Mouse (Mus musculus) kidney, embryonic 16.5 days (tissue): ENCODE measurements around the gene Cgas. TPM values are rescaled to one million over a fixed set of nuclear protein-coding genes. Genes with fewer than 3 reads are reported as not detected.
"Not testable (repeated sequence)": the region's sequence is repeated elsewhere in the genome, so short reads cannot be mapped to it uniquely, and the experiment has no call there.

Source experiments
- ATAC-seq: fragments of 200-750 bp; cut with Nextera tagmentation; 2 replicates; pipeline ENCODE4 v1.8.0; 2017; ENCODE audit warnings: moderate TSS enrichment; ENCODE audit not compliant: low FRiP score, low TSS enrichment
- H3K27ac ChIP-seq: fragments of 300-500 bp; sonication (generic); 2 replicates; pipeline ENCODE4 v1.5.1; 2014; ENCODE audit warnings: low read length
- H3K27me3 ChIP-seq: fragments of 300-500 bp; sonication (generic); 2 replicates; pipeline ENCODE4 v1.6.1; 2014; ENCODE audit warnings: low read length, control low read depth, mixed read lengths; ENCODE audit not compliant: insufficient read depth
- H3K36me3 ChIP-seq: fragments of 300-500 bp; sonication (generic); 2 replicates; pipeline ENCODE4 v1.6.1; 2014; ENCODE audit warnings: low read length, control low read depth, mixed read lengths; ENCODE audit not compliant: insufficient read depth
- H3K4me1 ChIP-seq: fragments of 300-500 bp; sonication (generic); 2 replicates; pipeline ENCODE4 v1.6.1; 2014; ENCODE audit warnings: low read length, control low read depth, mixed read lengths; ENCODE audit not compliant: insufficient read depth
- H3K4me2 ChIP-seq: fragments of 300-500 bp; sonication (generic); replicated peaks from 2 replicates; pipeline ENCODE4 v1.6.1; 2014; ENCODE audit warnings: low read depth, low read length
- H3K4me3 ChIP-seq: fragments of 300-500 bp; sonication (generic); 2 replicates; pipeline ENCODE4 v1.5.1; 2014; ENCODE audit warnings: mild to moderate bottlenecking, low read length
- H3K9ac ChIP-seq: fragments of 300-500 bp; sonication (generic); replicated peaks from 2 replicates; pipeline ENCODE4 v1.6.1; 2014; ENCODE audit warnings: low read length
- H3K9me3 ChIP-seq: fragments of 300-500 bp; sonication (generic); 2 replicates; pipeline ENCODE4 v1.6.1; 2016; ENCODE audit warnings: low read length, control low read depth
- WGBS: fragments of 180-500 bp; shearing (Covaris S2); extraction: QIAGEN DNeasy Blood & Tissue Kit; methylation state at CpG from one replicate; pipeline ENCODE4 v1.1.7; 2014; 5-methylcytosine and 5-hydroxymethylcytosine counted together
- polyA plus RNA-seq: library from polyadenylated mRNA; unstranded; fragments of >200 nt; fragmentation: Nextera tagmentation; extraction: Ambion mirVana; gene quantifications from 2 replicates; pipeline ENCODE4 v1.2.1, GENCODE M21; 2015

Cgas gene
- polyA plus RNA-seq, 1 experiment from 2014 or later: 2.1 TPM

GRCm38 (mm10) chr9:78480227-78480626 is 37.2 kb upstream of the Cgas start:
- Histone ChIP-seq H3K4me3 (peak overlapping the region; percentile 100), H3K27ac (peak overlapping the region; percentile 100), H3K9ac (peak overlapping the region; percentile 99), H3K4me2 (peak overlapping the region; percentile 64), H3K36me3 (peaks cover 38% of the 10 kb centered on the region), H3K4me1 (peaks cover 22% of the 10 kb centered on the region)
- not testable (repeated sequence) for H3K27me3 ChIP-seq, H3K9me3 ChIP-seq, ATAC-seq
- WGBS: 0% methylated on average over 13 of the region's 13 CpGs

DNA sequence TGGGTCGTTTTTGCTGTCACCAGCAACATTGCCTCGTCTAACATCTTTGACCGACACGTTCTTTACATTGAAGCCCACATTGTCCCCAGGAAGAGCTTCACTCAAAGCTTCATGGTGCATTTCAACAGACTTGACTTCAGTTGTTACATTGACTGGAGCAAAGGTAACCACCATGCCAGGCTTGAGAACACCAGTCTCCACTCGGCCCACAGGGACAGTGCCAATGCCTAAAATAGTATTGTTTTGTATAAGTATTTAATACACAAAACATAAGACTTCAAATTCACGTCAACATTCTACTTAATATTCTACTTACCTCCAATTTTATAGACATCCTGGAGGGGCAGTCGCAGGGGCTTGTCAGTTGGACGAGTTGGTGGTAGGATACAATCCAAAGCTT is 36.3 kb upstream of the Cgas start:
- peak overlapping the region; percentile 100 for H3K4me3 ChIP-seq
- WGBS: 30% methylated on average over 8 of the region's 8 CpGs
- H3K4me1 ChIP-seq: peaks cover 22% of the 10 kb centered on the region
- ATAC-seq, H3K27me3 ChIP-seq, H3K27ac ChIP-seq, H3K9me3 ChIP-seq: not testable (repeated sequence)
- peak overlapping the region; percentile 99 for H3K9ac ChIP-seq
- peaks cover 39% of the 10 kb centered on the region for H3K36me3 ChIP-seq
- peak overlapping the region; percentile 64 for H3K4me2 ChIP-seq

DNA sequence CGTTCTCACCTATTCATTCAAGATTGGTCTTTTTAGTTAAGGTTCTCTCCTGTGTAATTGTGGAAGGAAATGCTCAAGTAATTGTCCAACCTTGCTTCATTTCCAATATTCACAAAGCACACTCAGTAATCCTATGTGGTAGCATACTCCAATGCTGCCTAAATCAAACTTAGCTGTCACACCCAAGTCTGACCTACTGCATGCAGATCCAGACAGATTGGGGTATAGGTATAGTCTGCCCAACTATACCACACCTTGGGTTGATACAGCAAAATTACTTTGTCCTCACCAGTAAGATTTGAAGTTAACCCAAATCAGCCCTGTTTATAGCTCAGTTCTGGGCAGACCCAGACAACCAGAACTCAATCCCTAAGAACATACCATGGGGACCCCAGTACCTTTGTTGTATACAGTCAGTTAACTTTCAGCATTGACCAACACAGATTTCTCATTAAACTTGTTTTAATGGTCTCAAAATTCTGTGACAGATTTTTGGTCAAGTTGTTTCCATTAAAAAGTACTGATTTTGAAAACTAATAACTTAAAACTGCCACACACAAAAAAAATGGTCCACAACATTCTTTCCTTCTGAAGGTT is 35.1 kb upstream of the Cgas start:
- Histone ChIP-seq H3K4me1 (peaks cover 22% of the 10 kb centered on the region), H3K4me3 (peak overlapping the region; percentile 6; the same call in 1 of the 2 replicates), H3K36me3 (peaks cover 47% of the 10 kb centered on the region), H3K9ac (0 out of 2 replicates have a peak overlapping the region, but pooled peaks have one; percentile 31), H3K4me2 (peak overlapping the region; percentile 21; the same call in 1 of the 2 replicates), H3K27ac (0 out of 2 replicates have a peak overlapping the region, but pooled peaks have one; percentile 20)
- not testable (repeated sequence) for H3K27me3 ChIP-seq, ATAC-seq, H3K9me3 ChIP-seq
- 66% methylated on average over 1 of the region's 1 CpGs for WGBS

GRCm38 (mm10) chr9:78477021-78477551 is 34.0 kb upstream of the Cgas start:
- ATAC-seq: no peak
- Histone ChIP-seq H3K36me3 (peaks cover 47% of the 10 kb centered on the region), H3K9ac (no peak overlapping the region), H3K4me1 (peaks cover 16% of the 10 kb centered on the region; the same call in 1 of the 2 replicates), H3K4me2 (no peak overlapping the region), H3K9me3 (no peaks in the 10 kb centered on the region), H3K27ac (peak overlapping the region; percentile 2; the same call in 1 of the 2 replicates), H3K4me3 (no peak overlapping the region), H3K27me3 (no peaks in the 10 kb centered on the region)
- WGBS: 4% methylated on average over 5 of the region's 5 CpGs

- no peak overlapping the region for H3K4me3 ChIP-seq
- ATAC-seq: no peak
Measured at GRCm38 (mm10) chr9:78476531-78477020, 33.5 kb upstream of the Cgas start.

GRCm38 (mm10) chr9:78475873-78476272 is 32.8 kb upstream of the Cgas start:
- H3K9ac ChIP-seq: no peak overlapping the region
- WGBS: 82% methylated on average over 4 of the region's 4 CpGs
- H3K4me1 ChIP-seq: peaks cover 16% of the 10 kb centered on the region; the same call in 1 of the 2 replicates
- peaks cover 48% of the 10 kb centered on the region for H3K36me3 ChIP-seq
- no peak overlapping the region for H3K4me3 ChIP-seq
- no peak overlapping the region for H3K27ac ChIP-seq
- ATAC-seq: no peak
- H3K4me2 ChIP-seq: no peak overlapping the region
- no peaks in the 10 kb centered on the region for H3K9me3 ChIP-seq
- no peaks in the 10 kb centered on the region for H3K27me3 ChIP-seq

More at GRCm38 (mm10) chr9:78476531-78477020, 33.5 kb upstream of the Cgas start:
- Histone ChIP-seq H3K9ac (no peak overlapping the region), H3K9me3 (no peaks in the 10 kb centered on the region), H3K27ac (0 out of 2 replicates have a peak overlapping the region, but pooled peaks have one; percentile 2), H3K36me3 (peaks cover 47% of the 10 kb centered on the region), H3K4me2 (no peak overlapping the region), H3K27me3 (no peaks in the 10 kb centered on the region), H3K4me1 (peaks cover 16% of the 10 kb centered on the region; the same call in 1 of the 2 replicates)
- 30% methylated on average over 1 of the region's 1 CpGs for WGBS

DNA sequence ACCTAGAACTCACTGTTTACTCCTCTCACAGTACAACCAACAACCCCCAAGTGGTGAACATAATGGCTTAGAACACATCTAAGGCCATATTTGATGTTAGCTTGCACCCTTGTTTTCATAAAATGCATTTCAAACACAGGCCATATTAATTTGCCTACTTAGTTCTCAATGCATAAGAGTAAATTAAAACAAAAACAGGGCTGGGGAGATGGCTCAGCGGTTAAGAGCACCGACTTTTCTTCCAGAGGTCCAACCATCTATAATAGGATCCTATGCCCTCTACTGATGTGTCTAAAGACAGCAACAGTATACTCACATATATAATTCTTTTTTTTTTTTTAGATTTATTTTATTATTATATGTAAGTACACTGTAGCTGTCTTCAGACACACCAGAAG is 32.3 kb upstream of the Cgas start:
- no peaks in the 10 kb centered on the region for H3K9me3 ChIP-seq
- no peak overlapping the region for H3K9ac ChIP-seq
- H3K4me2 ChIP-seq: no peak overlapping the region
- H3K27ac ChIP-seq: no peak overlapping the region
- no peak for ATAC-seq
- WGBS: 82% methylated on average over 2 of the region's 2 CpGs
- peaks cover 16% of the 10 kb centered on the region; the same call in 1 of the 2 replicates for H3K4me1 ChIP-seq
- H3K4me3 ChIP-seq: no peak overlapping the region
- H3K27me3 ChIP-seq: no peaks in the 10 kb centered on the region
- H3K36me3 ChIP-seq: peaks cover 50% of the 10 kb centered on the region

DNA sequence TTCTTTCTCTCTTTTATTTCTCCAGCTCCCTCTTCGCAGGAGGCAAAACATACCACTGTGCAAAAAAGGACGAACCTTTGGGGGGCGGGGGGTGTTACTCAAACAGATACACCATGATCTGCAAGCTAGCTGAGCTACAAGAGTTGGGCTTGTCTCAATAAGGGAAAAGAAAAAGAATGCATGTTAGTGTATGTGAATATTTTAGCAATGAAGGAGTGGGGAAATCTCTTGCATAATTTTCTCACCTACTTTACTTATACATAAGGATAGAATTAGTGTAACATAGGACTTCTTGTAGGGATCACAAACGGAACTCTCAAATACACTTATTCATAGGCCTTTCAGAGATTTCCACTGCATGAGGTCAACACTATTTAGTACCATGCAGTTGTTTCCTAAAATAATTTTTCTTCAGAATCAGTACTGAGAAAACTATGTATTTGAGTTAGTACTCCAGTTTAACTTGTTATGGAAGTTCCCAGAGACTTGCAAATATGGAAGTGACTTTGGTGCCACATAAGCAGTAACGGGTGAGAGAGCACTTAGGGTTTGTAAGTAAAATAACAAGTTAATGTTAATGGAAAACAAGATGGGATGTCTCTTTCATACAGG is 31.8 kb upstream of the Cgas start:
- H3K36me3 ChIP-seq: peaks cover 51% of the 10 kb centered on the region
- H3K27me3 ChIP-seq: no peaks in the 10 kb centered on the region
- peaks cover 16% of the 10 kb centered on the region; the same call in 1 of the 2 replicates for H3K4me1 ChIP-seq
- no peak for ATAC-seq
- 88% methylated on average over 5 of the region's 5 CpGs for WGBS
- no peaks in the 10 kb centered on the region for H3K9me3 ChIP-seq
- H3K4me2 ChIP-seq: no peak overlapping the region
- H3K4me3 ChIP-seq: no peak overlapping the region
- H3K9ac ChIP-seq: no peak overlapping the region
- no peak overlapping the region for H3K27ac ChIP-seq

- WGBS: 76% methylated on average over 2 of the region's 2 CpGs
- Histone ChIP-seq H3K9me3 (no peaks in the 10 kb centered on the region), H3K4me1 (peaks cover 12% of the 10 kb centered on the region; the same call in 1 of the 2 replicates), H3K27ac (no peak overlapping the region), H3K4me3 (no peak overlapping the region), H3K36me3 (peaks cover 48% of the 10 kb centered on the region), H3K27me3 (no peaks in the 10 kb centered on the region), H3K9ac (no peak overlapping the region), H3K4me2 (no peak overlapping the region)
- ATAC-seq: no peak
Measured at GRCm38 (mm10) chr9:78474270-78474669, 31.2 kb upstream of the Cgas start.
